Mouse (Mus musculus) lung, postnatal 10 days (tissue): ENCODE results near the gene Sec22a.

Experiments
- DNase-seq: peaks from one replicate; pipeline ENCODE4 v3.0.0; 2021

Sec22a gene

DNA sequence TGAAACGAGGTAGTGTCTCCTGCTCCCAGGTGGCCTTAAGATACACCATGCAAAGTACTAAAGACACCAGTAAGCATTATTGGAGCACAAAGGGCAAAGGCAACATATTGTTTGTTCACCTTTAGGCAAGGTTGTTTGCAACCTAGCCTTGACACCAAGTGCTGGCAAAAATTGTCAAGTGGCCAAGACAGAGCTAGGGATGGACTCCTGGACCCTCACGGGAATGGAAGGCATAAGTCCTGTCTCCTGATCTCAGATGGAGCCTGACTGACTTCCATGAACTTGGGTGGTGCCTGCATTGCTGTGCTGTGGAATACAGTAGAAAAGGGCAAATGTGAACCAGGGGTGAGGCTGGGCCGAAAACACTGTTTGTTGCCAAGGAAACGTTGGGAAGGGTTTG, 54.1 kb downstream of the Sec22a start:
- DNase-seq, result no peak

DNA sequence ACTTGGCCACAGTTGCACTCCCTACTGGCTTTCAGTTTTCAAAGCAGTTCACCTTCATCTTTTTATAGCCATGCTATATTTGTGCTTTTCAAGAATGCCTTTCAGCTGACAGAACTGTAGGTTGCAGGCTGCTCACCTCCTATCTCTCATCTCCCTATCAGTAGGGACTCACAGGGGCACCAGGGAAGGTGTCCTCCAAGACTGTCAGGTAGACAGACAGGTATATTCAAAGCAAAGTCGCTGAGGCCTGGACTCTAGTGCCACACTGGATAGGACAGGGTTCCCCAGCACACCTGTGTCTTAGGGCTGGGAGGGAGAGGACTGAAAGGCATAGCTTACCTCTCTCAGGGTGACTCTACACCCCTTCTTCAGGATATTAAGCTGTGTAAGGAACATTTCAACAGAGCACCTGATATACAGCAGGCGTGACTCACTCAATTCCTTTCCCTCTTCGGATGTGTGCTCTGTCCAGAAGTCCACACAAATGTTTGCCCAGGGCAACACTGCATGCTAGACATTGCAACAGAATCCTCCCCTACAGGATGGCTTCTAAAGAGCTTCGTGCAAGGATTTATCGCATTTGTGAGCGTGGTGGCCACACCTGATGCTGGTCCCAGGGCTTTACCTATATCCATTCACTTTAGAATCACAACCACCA, 55.1 kb downstream of the Sec22a start:
- no peak for DNase-seq

DNA sequence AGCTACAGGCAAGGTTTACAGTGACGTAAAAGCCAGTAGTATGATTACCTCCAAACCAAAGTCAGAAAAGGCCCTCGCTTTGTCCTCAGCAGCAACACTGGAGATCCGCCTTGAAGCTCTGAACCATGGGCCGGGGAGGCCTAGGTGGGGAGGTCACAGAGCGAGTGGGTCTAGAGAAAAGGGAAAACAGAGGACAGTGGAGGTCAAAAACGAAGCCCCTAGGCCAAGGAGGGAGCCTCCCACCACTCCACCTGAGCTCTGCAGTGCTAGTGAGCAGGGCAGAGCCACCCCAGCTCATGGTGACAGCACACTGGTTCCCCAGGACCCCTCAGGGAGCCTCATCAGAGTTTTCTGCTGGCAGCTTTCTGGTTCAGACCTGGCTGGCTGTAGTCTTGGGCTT, 55.7 kb downstream of the Sec22a start:
- no peak for DNase-seq

DNA sequence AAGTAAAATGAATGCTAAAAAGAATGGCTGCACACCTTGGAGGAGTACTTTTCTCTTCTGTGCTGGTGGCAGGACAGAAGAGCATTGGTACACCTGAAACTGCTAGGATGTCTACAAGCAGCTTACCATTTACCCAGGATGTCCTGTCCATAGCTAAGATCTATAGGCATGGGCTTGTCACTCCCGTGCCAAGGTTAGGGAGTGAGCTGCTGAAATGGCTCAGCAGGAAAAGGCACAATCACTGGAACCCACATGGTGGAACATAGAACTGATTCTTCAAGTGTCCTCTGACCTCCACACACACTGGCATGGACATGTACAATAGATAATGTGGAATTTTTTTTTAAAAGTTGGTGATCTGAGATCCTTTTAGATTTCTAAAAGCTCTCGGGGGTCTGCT, 56.4 kb downstream of the Sec22a start:
- no peak for DNase-seq

DNA sequence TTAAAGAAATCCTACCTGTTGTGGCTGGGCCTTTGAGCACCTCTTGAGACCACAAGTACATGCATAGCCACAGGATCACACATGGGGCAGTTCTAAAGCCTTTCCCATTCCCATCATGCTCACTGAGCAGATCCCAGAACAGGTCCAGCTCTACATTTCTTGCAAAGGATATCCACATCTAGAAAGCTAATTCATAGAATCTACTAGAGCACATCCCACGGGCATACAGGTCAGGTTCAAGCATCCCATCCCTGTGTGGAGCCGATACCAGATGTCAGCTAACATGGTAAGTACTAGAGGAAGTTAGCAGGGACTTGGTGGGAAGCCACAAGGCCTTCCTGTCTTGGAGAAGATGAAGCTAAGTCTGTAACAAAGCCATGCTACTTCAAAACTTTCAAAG, 57.1 kb downstream of the Sec22a start:
- no peak for DNase-seq

DNA sequence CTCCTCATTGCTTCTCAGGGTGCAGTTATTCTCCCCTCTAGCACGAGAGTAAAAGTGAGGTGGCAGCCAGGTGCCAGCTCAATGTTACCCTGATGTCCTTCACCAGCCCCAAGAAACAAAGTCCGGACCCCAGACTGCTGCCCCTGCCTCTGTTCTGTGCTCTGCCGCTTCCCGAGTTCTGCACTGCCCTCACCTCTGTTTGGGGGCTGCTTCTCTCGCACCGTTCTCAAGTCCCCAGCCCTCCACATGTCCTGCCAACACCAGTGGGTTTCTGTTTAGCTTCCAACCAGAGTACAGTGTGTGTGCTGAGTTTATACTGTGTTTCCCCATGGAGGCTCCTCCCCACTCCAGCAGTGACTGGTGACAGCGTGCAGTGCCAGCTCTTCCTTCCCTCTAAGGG, 58.5 kb downstream of the Sec22a start:
- no peak for DNase-seq

DNA sequence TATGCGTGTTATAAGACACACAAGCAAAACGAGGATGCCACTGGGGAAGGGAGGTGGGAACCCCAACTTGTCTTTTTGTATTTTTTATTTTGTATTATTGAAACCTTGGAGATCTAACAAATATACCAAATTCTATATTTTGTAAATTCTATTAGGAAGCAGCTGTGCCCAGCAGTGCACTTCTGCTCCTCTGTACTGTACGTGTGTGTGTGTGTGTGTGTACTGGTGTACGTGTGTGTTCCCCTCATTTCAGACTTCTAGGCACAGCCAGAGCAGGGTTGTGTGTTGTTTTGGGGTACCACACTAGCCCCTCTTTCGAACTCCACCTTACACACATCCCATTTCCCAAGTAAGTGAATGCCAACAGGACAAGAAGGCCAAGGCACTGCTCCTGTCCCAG, 59.3 kb downstream of the Sec22a start:
- DNase-seq, result no peak

DNA sequence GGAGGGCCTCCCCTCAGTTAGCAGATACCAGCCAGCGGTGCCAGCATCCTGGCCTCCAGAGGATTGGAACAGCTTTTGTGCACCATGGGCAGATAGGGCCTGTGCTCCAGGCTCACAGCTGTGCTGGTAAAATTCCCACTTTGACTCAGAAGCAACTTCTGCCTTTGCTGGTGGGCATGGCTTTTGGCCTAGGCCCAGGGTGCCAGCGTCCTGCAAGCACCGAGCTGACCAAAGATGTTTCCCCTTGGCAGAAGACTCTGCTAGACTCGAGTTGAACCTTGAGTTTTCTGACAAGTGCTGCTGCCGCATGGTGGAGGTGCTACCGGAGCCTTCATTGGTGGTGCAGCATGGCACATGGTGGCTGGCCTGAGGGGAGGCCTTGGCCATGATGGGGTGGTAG, 60.0 kb downstream of the Sec22a start:
- DNase-seq, result no peak

DNA sequence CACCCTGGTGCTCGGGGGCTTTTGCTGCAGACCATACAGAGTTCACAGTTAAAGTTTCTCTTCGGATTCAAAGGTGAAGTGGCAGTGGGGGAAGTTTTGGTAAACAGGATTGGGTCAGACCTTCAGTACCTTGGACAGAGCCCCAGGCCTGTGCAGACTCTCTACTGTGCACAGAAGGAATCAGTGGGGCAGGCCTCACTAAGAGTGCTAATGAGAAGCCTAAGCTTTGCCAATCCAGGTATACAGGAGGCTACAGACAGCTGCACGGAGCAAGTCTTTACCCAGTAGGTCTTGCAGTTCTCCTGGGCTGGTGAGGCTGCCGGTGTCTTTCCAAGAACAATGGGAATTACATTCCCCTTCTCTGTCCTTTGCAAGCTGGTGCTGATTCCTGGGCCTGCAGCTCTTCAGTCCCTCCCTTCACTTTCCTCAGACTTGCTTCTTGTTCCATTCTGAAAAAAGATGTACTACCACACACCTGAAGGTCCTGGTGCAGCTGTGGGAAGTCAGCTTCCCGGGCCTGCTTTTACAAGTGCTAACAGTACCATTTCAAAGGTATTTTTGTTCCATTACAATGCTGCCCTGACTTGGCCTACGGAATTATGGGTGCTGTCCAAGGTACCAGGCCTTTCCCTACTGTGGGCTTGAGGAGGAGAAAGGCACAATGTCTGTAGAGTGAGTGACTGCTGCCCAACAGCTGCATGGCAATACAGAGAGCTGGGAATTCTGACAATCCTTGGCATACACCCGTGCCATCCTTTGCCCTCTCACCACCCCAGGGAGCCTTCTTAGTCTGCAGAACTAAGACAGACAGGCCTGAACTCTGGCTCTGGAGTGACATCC, 61.1 kb downstream of the Sec22a start:
- DNase-seq, result peak; percentile 24

DNA sequence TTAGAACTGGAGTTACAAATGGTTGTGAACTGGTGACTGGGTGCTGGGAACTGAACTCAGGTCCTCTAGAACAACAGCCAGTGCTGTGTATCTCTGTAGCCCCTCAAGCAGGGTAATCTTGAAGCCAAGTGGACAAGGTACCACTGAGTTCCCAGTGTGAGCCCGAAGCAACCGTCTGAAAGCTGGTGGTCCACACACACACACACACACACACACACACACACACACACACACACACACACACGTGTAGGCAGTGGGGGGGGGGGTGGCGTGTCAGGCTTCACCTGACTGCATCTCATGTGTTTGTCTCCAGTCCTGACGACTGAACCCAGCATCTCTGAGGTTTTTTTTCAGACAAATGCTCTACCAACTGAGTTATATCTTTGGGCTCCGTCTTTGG, 63.6 kb downstream of the Sec22a start:
- no peak for DNase-seq

DNA sequence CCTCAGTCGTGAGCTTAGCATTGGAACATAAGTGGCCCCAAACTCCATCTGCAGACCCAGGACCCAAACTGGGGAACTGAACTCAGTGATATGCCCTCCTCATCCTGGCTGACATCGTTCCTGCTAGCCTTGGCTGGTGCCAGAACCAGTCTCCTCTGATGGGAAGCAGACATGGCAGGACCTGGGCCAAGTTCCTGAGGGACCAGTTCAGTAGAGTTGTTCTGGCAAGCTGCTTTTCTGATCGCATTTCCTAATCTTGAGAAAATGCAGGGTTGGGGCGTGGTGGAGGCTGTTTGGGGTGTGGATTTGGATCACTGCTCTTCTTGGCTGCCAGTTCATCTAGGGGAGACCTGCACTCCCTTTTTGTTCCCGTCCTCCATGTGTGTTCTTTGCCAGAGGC, 65.9 kb downstream of the Sec22a start:
- peak; percentile 28 for DNase-seq

DNA sequence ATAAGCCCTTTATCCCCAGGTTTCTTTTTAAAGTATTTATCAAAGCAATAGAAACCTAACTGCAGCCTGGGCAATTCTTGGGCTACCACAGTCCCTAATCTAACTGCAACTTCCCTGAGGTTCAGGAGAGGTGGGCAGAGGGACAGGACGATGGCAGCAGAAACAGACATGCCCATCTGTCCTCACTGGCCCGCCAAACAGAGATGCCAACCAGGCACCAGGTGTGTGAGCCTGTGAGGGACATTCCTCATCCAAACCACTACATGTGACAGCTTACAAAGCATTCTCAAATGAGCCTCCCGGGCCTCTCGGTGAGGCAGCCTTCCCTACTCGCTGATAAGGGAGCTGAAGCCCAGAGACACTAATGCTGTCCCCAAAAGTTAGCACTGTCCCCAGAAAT, 76.5 kb downstream of the Sec22a start:
- DNase-seq, result no peak

DNA sequence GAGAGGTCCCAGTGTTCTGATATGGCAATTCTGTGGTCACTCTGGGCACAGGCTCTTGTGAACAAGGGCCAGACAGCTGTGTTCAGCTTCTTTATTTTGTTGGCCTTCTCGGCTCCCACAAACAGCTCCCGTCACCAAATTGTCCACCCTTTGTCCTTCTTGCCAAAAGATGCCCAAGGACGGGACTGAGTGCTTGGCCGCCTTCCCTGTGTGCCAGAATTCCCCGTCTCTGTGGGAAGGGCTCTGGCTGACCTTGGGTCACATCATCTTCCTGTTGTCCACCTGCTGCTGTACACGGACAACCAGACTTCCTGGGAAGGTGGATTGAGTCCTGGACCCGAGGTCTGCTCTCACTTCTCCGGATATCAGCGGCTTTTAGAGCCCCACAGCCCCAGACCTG, 77.9 kb downstream of the Sec22a start:
- no peak for DNase-seq

DNA sequence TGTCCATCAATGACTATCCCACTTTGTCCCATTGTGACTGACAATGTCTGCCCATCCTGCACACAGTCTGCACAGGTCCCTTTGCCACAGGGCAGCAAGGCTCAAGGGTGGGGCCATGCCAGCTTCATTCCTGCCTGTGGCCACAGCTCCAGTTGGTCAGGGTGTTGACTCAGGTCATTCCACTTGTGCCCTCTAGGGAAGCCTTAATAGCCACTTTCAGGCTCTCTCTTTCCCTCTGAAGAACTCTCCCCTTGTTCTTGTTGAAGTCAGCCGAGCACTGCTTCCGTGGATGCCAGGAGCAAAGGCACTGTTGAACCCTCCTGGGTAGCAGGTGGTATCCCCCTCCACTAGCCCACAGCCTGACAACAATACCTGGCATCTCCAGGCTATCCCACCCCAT, 81.3 kb downstream of the Sec22a start:
- no peak for DNase-seq

DNA sequence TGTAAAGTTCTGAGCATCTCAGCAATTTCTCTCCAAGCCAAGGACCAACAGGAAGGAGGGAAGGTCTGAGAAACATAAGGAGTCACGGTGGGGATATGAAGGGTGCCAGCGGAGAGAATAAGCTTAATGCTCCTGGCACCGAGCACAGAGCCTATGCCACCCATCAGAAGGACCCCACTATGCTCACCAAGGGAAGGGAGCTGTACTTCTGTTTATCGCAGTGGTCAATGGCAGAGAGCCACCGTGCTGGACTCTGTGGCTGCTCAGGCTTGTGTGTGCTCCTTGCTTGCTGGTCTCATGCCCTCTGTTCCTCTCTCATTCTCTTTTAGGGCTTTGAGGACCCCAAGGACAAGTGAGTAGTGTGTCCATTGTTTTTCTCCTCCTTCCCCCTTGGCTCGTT, 85.6 kb downstream of the Sec22a start:
- DNase-seq, result no peak

DNA sequence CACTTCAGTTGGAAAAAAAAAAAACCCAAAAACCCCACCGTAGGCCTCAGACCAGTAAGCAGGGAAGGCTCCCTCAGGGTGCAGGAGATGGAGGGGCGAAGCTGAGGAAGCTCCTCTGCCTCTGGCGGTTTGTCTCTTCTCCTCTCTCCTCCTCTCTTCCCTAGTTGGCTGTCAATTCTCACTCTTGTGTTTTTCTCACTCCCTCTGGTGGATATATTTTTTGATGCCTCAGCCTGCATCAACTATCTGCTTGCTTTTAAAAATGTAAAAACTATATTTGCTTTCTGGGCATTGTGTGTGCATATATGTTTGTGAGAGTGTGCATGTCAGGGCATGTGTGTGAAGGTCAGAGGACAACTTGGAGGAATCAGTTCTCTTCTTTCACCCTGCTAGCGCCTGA, 91.3 kb downstream of the Sec22a start:
- no peak for DNase-seq

DNA sequence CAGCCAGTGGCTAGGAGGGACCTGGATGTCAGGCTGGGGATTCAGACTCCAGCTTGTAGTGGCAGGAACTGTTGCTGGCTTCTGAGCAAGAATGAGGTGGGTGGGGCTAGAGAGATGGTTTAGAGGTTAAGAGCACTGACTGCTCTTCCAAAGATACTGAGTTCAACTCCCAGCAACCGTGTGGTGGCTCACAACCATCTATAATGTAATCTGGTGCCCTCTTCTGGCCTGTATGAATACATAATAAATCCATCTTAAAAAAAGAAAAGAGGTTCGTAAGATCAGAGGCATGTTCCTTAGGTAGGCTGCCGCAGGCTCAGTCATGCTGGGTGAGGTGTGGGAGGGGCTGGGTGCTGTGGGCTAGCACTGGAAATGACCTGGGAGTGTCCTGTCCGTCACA, 92.1 kb downstream of the Sec22a start:
- no peak for DNase-seq

DNA sequence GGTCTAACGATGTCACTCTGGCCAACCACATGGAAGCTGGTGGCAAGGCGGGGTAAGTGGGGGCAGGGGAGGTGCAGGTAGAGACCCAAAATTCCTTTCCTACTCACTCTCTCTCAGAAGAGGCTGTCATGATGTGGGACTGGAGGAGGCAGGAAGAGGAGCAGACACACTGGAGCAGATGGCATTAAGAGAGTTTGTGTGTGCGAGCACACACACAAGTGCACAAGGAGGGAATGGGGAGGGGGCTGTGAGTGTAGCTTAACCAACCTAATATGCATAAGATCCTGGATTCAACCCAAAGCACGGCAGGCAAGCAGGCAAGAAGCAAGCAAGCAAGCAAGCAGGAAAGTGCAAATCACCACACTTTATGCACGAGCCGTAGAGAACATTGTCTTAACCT, 92.8 kb downstream of the Sec22a start:
- DNase-seq, result no peak

DNA sequence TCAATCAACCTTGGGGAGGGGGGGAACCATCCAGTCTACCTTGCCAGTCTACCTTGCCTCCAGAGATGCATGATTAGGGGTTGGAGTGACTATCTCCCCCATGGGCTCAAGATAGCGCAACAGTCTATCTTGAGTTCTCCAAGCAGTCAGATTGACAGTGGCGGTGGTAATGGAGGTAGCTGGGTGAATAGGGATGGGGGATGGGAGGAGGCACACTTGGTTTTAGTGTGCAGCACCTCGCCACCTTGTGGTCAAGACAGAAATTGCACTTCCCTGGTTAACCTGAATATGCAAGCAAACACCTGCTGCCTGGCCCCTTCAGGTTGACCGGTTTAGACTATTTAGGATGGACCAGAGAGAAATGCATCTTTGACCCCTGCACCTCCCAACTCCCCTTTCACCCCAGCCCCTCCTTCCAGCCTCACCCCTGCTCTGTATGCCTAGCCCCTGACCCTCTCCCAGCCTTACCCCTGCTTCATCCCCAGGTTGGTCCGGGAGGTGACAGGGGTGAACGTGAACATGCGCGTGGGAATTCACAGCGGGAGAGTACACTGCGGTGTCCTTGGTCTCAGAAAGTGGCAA, 93.3 kb downstream of the Sec22a start:
- peak; percentile 90 for DNase-seq
